Mouse (Mus musculus): ENCODE data around the gene Ccnf.

Gene Ccnf

DNA sequence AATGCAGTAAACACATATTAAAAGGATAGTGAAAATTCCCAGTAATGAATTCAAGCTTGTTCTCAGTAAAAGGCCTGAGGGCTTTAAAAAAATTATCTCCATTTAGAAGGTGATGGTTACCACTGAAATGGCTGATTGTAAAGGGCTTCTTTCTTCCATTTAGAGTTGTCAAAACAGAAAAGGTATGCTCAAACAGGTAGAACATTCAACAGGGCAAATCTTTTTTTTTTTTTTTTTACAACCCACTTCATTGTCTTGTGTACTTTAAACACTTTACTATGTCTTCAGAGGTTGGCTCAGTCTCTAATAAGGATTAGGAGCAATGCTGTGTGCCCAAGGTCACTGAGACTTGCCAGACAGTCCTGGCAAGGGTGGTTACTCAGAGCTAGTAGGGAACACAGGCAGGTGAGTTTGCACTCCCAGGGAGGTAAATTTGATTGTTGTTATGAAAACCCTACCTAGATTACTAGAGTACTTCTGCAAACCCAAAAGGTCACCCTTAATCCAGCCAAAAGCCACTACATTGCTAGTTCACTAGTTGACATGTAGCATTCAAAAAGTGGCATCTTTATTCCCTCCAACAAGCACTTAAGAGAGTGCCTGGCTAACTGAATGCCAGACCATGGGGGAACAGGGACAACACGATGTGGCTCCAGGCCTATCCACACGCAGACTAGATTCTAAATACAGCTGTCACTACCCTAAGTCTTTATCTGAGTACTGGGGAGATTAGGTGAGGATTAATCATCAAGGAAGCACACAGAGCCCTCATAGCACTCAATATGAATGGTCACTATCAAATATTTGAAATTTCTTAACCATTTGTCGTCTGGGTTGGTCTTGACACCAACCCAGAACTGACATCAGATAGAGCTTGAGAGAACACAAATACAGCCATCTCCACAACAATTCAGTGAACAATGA lies 47.4 kb downstream of the Ccnf start:
- DNase-seq (ENCODE audit: extremely low read depth, low read depth), result peak; percentile 14

- peak; percentile 92 for DNase-seq (ENCODE audit: extremely low read depth, low read depth)
Observed at GRCm38 (mm10) chr17:24203068-24203467, 48.2 kb downstream of the Ccnf start.

GRCm38 (mm10) chr17:24201092-24201491 lies 50.2 kb downstream of the Ccnf start:
- no peak for DNase-seq (ENCODE audit: extremely low read depth, low read depth)

DNA sequence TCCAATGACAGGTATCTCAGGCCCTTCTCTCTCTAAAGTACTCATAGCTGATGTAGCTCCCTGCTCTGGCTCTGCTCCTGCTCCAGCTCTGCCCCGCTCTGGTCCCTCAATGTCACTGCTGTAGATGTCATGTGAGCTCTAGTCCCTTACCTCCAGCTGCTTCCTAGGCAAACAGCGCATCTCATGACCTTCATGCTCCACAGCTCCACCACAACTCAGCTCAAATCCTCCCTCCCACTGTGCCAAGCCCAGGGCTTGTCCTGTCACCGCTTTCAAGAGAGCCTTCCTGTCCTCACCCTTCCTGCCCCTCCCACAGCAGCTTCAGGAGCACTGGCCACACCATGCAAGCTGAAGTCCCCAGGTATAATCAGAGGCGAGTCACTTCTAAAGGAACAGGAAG lies 51.5 kb downstream of the Ccnf start:
- DNase-seq (ENCODE audit: extremely low read depth, low read depth), result no peak

DNA sequence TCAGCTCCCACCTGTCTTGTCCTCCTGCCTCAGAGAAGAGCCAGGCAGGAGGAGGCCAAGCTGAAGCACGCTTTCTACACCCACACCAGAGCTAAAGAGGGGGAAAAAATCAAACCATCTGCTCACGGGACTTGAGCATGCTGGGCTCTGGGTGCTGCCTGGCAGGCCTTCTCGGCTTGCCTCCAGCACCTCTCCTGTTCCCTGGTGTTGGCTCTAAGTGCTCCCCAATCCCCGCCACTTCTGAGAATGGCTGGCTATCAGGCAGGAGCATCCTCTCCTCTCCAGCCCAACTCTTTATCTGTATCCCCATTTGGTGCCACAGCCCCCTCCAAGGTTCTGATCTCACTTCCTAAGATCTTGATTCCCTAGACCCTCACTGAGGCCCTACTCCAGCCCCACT lies 52.0 kb downstream of the Ccnf start:
- DNase-seq (ENCODE audit: extremely low read depth, low read depth), result peak; percentile 81

- DNase-seq (ENCODE audit: extremely low read depth, low read depth), result no peak
Observed at GRCm38 (mm10) chr17:24197032-24197824, 54.1 kb downstream of the Ccnf start.

- DNase-seq (ENCODE audit: extremely low read depth, low read depth), result no peak
Observed at GRCm38 (mm10) chr17:24195349-24195748, 55.9 kb downstream of the Ccnf start.

GRCm38 (mm10) chr17:24193769-24194168 lies 57.5 kb downstream of the Ccnf start:
- DNase-seq (ENCODE audit: extremely low read depth, low read depth), result no peak

DNA sequence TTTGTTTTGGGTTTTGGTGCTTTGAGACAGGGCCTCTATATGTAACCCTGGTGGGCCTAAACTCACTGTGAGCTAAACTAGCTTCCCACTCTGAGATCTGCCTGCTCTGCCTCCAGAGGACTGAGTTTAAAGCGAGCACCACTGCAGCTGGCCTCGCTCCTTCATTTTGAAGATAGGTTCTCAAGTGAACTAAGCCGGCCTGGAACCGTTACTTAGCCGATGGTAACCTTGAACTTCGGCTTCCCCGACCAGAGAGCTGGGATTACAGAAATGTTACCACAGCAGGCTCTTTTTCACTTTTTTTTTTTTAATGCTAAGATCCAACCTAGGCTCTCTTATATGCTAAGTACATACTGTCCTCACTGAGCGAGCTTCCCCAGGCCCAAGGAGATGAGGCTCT lies 58.0 kb downstream of the Ccnf start:
- DNase-seq (ENCODE audit: extremely low read depth, low read depth), result no peak

- DNase-seq (ENCODE audit: extremely low read depth, low read depth), result no peak
Observed at GRCm38 (mm10) chr17:24192848-24193247, 58.4 kb downstream of the Ccnf start.

- no peak for DNase-seq (ENCODE audit: extremely low read depth, low read depth)
Observed at GRCm38 (mm10) chr17:24191481-24191880, 59.8 kb downstream of the Ccnf start.

- no peak for DNase-seq (ENCODE audit: extremely low read depth, low read depth)
Observed at GRCm38 (mm10) chr17:24190934-24191333, 60.4 kb downstream of the Ccnf start.

- DNase-seq (ENCODE audit: extremely low read depth, low read depth), result no peak
Observed at GRCm38 (mm10) chr17:24174259-24174658, 77.0 kb downstream of the Ccnf start.

DNA sequence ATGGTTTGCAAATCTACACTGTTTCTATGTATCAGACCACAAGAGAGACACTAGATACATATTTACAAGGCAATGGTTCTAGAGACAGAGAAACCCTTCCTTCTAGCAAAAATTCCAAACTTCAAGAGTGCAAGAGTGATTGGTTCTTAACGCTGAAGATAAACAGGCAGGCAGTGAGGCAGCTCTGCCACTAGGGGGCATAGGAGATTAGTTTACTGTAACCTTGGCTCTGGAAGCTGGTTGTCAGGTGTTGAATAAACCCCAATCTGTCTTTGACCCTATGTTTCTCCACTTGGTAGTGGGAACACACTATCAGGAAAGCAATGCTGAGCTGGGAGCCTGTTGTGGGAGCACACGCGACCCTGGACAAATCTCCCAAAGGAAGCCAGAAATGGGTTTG lies 77.9 kb downstream of the Ccnf start:
- DNase-seq (ENCODE audit: extremely low read depth, low read depth), result peak; percentile 57
